Mouse (Mus musculus) ES-E14 (cell line): ENCODE measurements at regions not wholly inside any gene's neighbourhood (a gene's known extent, or its start where the extent isn't known, plus 50 kb on each side); places are given as distances from the start of the nearest gene placed in this dataset.

ENCODE experiments used
- DNase-seq: peaks from one replicate; pipeline ENCODE4 v3.0.0-alpha.2; 2013; ENCODE audit warnings: low read depth, low spot score
- H3K27ac ChIP-seq: 2 replicates; pipeline ENCODE4 v1.5.1; 2012; ENCODE audit warnings: low read depth, mild to moderate bottlenecking, low read length, moderate library complexity, mixed read lengths; ENCODE audit not compliant: poor library complexity, insufficient read depth, severe bottlenecking
- H3K36me3 ChIP-seq: 2 replicates; pipeline ENCODE4 v1.6.1; 2012; ENCODE audit warnings: mild to moderate bottlenecking, low read length, moderate library complexity, mixed read lengths; ENCODE audit not compliant: control insufficient read depth, poor library complexity, insufficient read depth, severe bottlenecking
- H3K4me1 ChIP-seq, 2 experiments: fragments of 150-350 bp in 1 of 2; sonication (generic) in 1 of 2; 2 replicates each; pipeline ENCODE4 v1.6.1; 2012; ENCODE audit warnings: low read length in 2 of 2, mild to moderate bottlenecking in 1 of 2, mixed read lengths in 1 of 2; ENCODE audit not compliant: control insufficient read depth in 2 of 2, insufficient read depth in 2 of 2, poor library complexity in 1 of 2
- H3K4me3 ChIP-seq, 2 experiments: fragments of 150-350 bp in 1 of 2; sonication (generic) in 1 of 2; 2 replicates each; pipeline ENCODE4 v1.5.1; 2012; ENCODE audit warnings: low read length in 2 of 2, low read depth in 1 of 2, mild to moderate bottlenecking in 1 of 2, mixed read lengths in 1 of 2; ENCODE audit not compliant: insufficient read depth in 1 of 2, poor library complexity in 1 of 2, severe bottlenecking in 1 of 2
- H3K9ac ChIP-seq: 2 replicates; pipeline ENCODE4 v1.6.1; 2012; ENCODE audit warnings: low read depth, mild to moderate bottlenecking, low read length, mixed read lengths; ENCODE audit not compliant: poor library complexity, insufficient read depth, severe bottlenecking
- H3K9me3 ChIP-seq: fragments of 150-350 bp; sonication (generic); 2 replicates; pipeline ENCODE4 v1.6.1; 2012; ENCODE audit warnings: low read depth, mild to moderate bottlenecking, low read length; ENCODE audit not compliant: control insufficient read depth, insufficient read depth
- CHD2 ChIP-seq: IDR thresholded peaks from 2 replicates; pipeline ENCODE4 v1.6.1; 2014; ENCODE audit warnings: mild to moderate bottlenecking, low read depth, low read length, inconsistent platforms
- HCFC1 ChIP-seq: IDR thresholded peaks from 2 replicates; pipeline ENCODE4 v1.6.1; 2012; ENCODE audit warnings: low read length, inconsistent platforms, borderline replicate concordance; ENCODE audit not compliant: insufficient read depth
- MAFK ChIP-seq: IDR thresholded peaks from 2 replicates; pipeline ENCODE4 v1.6.1; 2014; ENCODE audit warnings: mild to moderate bottlenecking, low read depth, low read length, inconsistent platforms; ENCODE audit not compliant: insufficient read depth
- ZC3H11A ChIP-seq: IDR thresholded peaks from 2 replicates; pipeline ENCODE4 v1.6.1; 2012; ENCODE audit warnings: low read depth, mild to moderate bottlenecking, inconsistent platforms, low read length, borderline replicate concordance
- ZNF384 ChIP-seq: IDR thresholded peaks from 2 replicates; pipeline ENCODE4 v1.6.1; 2012; ENCODE audit warnings: low read depth, low read length, inconsistent platforms
- in situ Hi-C, 2 experiments: fragments of 600-800 bp; cut with MboI; formaldehyde crosslinking; loops; one replicate each; pipeline ENCODE4 v1.15.1; 2025; ENCODE audit warnings: low sequenced_read_pairs in 2 of 2, inconsistent platforms in 1 of 2; ENCODE audit not compliant: unreplicated experiment in 2 of 2

- H3K36me3 ChIP-seq, result no peaks in the 10 kb centered on the region
- no peak overlapping the region for H3K9ac ChIP-seq
- no peak for TF ChIP-seq ZC3H11A
- TF ChIP-seq HCFC1, result no peak
- no peak for TF ChIP-seq MAFK
- no peak for TF ChIP-seq CHD2
- TF ChIP-seq ZNF384, result no peak
- no peaks in the 10 kb centered on the region for H3K4me1 ChIP-seq
- H3K9me3 ChIP-seq, result no peaks in the 10 kb centered on the region
- DNase-seq, result no peak
- H3K4me3 ChIP-seq, result no peak overlapping the region
- in situ Hi-C loops, result no loop called here
- no peak overlapping the region for H3K27ac ChIP-seq
Measured at GRCm38 (mm10) chr10:99406764-99407163, 143.7 kb downstream of the Dusp6 start.

GRCm38 (mm10) chr10:99408786-99409185 lies 145.8 kb downstream of the Dusp6 start:
- Histone ChIP-seq H3K9ac (no peak overlapping the region), H3K36me3 (no peaks in the 10 kb centered on the region), H3K27ac (no peak overlapping the region), H3K4me1 (no peaks in the 10 kb centered on the region), H3K4me3 (no peak overlapping the region), H3K9me3 (no peaks in the 10 kb centered on the region)
- in situ Hi-C loops, result no loop called here
- DNase-seq, result peak; percentile 46
- TF ChIP-seq ZC3H11A (peak; percentile 89), CHD2 (no peak)

GRCm38 (mm10) chr10:99409744-99410143 lies 146.7 kb downstream of the Dusp6 start:
- no peak overlapping the region for H3K27ac ChIP-seq
- TF ChIP-seq HCFC1, result no peak
- H3K9me3 ChIP-seq, result no peaks in the 10 kb centered on the region
- no peaks in the 10 kb centered on the region for H3K4me1 ChIP-seq
- H3K9ac ChIP-seq, result no peak overlapping the region
- H3K36me3 ChIP-seq, result no peaks in the 10 kb centered on the region
- no peak for DNase-seq
- in situ Hi-C loops, result no loop called here
- H3K4me3 ChIP-seq, result no peak overlapping the region

GRCm38 (mm10) chr10:99410754-99411153 lies 147.7 kb downstream of the Dusp6 start:
- Histone ChIP-seq H3K9ac (no peak overlapping the region), H3K9me3 (no peaks in the 10 kb centered on the region), H3K4me1 (no peaks in the 10 kb centered on the region), H3K27ac (no peak overlapping the region), H3K4me3 (no peak overlapping the region), H3K36me3 (no peaks in the 10 kb centered on the region)
- in situ Hi-C loops, result no loop called here
- TF ChIP-seq ZC3H11A, result no peak
- no peak for TF ChIP-seq HCFC1
- TF ChIP-seq ZNF384, result no peak
- TF ChIP-seq MAFK, result no peak
- DNase-seq, result no peak

GRCm38 (mm10) chr10:99413455-99413854 lies 150.4 kb downstream of the Dusp6 start:
- Histone ChIP-seq H3K4me3 (no peak overlapping the region), H3K4me1 (peaks cover 0 to 5% of the 10 kb centered on the region in 2 experiments; a peak in 2 of 4 replicates), H3K27ac (no peak overlapping the region), H3K9me3 (no peaks in the 10 kb centered on the region), H3K36me3 (no peaks in the 10 kb centered on the region), H3K9ac (no peak overlapping the region)
- TF ChIP-seq CHD2, result no peak
- no peak for TF ChIP-seq ZC3H11A
- no peak for TF ChIP-seq MAFK
- TF ChIP-seq HCFC1, result no peak
- no peak for TF ChIP-seq ZNF384
- in situ Hi-C loops, result no loop called here
- no peak for DNase-seq
